Mouse (Mus musculus) heart, postnatal 14 days (tissue): ENCODE results near the gene Aprt. TPM values are rescaled to one million over a fixed set of nuclear protein-coding genes. Genes with fewer than 3 reads are reported as not detected.
A peak's percentile ranks its signal among the peaks of the same experiment; 100 is the strongest.

ENCODE experiments used
- DNase-seq, 2 experiments: peaks; one replicate each; pipeline ENCODE4 v3.0.0; 2021 to 2022
- intact Hi-C: fragments of 180-260 bp; cut with DNase I; formaldehyde crosslinking; loops from one replicate; pipeline ENCODE4 v1.15.1; 2025
- total RNA-seq, 2 experiments: library from RNA; stranded (reverse); gene quantifications; 2 replicates each; pipeline ENCODE4 v1.2.3; 2021

The Aprt gene
- total RNA-seq, 2 experiments from 2014 or later: 32.7 to 34.5 TPM

DNA sequence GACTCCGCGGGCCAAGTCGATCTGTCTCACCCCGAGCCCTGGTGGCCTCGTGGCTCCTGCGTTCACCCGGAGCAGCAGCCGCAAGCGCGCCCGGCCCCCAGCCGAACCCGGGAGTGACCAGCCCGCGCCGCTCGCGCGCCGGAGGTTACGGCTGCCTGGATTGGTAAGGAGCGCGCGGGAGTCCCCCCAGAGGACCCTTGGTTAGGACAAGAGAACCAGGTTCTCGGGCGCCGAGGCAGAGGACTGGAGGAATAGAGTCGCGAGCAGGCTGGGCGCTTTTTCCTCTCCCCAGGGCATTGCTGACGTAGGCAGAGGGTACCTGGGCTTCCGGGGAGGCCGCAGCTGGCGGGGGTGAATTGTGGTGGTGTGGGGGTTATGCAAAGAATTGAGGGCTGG is 8.6 kb downstream of the Aprt start:
- intact Hi-C loops: no loop called here
- DNase-seq: no peak

DNA sequence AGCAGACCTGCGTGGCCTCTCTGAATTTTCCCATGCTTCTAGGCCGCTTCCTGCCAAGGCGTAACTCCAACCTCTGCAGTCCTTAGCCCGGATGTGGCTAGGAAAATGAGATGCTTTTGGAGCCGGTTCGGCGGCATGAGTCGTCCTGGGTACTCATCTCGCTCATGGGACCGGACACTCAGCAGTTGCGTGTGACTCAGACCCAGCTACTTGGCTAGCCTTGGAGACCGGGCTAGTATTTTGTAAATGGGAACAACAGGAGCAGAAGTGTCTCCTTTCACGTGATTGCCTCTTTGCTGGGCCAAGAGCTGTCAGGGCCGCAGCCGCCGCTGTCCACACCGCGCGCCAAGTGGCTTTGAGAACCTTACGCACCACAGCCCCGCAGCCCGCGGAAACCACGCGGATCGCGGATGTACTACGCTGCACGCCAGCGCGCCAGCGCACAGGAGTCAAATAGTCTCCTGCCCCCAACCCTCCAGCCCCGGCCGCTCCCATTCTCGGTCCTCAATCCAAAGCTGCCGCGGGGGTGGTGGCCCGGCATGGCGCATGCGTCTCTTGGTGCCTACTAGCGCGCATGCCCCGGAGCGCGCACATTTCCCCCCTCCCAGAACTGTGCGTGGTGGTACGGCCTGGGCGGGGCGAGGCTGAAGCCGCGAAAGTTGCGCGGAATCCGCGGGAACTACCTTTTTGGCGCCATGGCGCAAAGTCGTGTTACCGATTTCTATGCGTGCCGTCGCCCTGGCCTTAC is 9.2 kb downstream of the Aprt start, which contains the start of gene Cdt1:
TSS of gene Cdt1 (plus strand) at position 655 of the 748 bp plus-strand sequence.
- peak; percentile 96 for DNase-seq

GRCm38 (mm10) chr8:122566766-122567165 is 9.9 kb downstream of the Aprt start:
- no peak for DNase-seq
- intact Hi-C loops: no loop called here

More for the DNA sequence above, 9.2 kb downstream of the Aprt start, which contains the start of gene Cdt1:
- intact Hi-C loops: no loop called here

DNA sequence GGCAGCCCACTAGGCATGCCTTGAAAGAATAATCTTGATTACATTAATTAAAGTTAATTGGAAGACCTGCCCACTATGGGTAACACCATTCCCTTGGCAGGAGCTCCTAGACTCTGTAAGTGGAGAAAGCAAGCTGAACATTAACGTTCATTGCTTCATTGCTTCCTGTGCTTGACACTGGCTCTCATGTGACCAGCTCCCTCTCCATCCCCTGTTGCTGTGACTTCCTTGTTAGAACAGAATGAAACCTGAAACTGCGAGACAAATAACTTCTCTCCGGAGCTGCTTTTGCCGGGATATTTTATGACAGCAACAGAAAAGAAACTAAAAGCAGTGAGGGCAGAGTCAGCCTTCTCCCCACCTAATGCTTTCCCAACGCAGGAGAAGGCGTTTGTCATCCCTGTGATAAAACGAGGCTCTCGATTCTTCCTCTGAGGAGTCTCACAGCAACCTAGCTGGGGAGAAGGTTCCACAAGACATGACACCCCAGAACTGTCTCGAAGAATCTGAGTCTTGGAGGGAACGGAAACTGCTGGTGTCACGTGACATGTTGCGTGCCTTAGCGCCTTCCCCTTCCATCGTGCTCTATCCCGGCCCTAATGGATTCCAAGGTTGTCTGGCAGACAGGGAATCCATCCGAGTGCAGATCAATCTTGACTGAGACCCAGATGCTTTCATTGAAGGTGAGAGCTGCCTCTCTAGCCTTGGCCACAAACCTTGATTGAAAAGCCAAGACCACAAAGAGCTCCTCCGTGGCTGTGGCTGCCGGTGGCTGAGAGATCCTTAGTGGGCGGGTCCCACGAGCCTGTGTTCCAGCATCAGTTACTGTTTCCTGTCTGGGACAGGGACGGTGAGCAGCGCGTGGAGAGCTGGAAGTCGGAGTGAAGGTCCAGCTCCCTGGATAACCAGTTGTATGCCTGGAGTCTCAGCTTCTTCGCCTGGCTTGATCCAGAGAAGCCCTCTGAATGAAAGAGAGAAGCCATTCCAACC is 12.1 kb downstream of the Aprt start:
- DNase-seq: no peak
- intact Hi-C loops: no loop called here

GRCm38 (mm10) chr8:122561199-122561598 is 15.5 kb downstream of the Aprt start:
- intact Hi-C loops: no loop called here
- DNase-seq: no peak

DNA sequence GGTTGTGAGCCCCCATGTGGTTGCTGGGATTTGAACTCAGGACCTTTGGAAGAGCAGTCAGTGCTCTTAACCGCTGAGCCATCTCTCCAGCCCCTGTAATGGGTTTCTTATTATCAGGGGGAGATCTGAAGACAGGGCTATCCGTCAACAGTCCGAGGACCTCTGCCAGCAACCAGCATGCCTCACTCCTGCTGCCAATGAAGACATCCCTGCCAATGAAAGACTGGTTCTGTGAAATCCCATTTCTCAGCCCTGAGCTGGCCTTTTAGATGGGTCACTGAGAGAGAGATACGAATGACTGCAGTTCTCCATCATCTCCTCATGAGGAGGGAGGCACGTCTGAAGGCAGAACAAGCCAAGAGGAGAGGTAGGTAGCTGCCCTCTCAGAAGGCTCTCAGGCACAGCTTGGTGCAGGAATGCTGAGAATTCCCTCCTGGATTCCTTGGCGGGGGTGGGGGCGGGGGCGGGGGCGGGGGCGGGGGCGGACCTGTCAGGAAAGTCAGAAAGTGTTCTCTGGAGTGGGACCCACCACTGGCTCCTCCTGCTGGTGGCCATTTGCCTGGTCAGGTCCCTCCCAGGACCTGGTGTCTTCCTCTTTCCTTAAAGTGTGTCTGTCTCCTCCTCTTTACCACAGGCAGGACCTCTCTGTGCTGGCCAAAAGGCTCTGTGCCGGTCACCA is 17.9 kb downstream of the Aprt start:
- intact Hi-C loops: no loop called here
- no peak for DNase-seq

DNA sequence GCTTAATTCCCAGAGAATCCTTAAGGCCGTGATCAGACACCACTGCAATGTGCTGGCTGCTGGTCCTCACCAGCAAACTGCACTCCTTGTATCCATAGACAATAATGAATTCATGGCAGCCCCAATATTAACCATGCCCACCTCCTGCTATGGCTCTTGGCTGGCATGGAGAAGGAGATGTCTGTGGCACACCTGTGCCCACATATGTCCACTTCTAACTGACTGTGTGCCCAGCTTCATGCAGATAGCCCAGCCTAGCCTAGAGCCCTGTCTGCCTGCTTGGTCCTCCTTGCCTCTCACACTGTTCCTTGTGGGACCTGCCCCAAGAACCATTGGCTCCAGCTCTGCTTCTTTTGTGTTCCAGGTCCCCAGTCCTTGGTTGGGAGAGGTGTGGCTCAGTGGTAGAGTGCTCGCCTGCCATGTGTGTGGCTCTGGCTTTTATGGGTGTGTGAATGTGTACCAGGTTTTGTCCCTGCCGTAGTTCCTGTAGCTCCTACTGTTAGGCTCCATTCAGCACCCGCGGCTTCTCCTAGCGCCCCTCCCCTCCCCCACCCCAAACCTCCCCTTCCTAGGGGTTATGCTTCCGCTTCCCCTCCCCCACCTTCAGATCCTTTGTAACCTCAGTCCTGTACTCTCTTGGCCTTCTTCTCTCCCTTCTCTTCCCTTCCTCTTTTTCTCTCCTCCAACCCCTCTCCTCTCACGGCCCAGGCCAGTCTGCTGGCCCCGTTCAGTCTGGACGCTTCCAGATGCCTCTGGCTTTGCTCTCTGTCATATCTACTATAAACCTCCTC is 19.3 kb downstream of the Aprt start:
- DNase-seq: no peak
- intact Hi-C loops: no loop called here

- intact Hi-C loops: no loop called here
- DNase-seq: peak; percentile 59 to 65
Measured at GRCm38 (mm10) chr8:122556030-122557009, 20.4 kb downstream of the Aprt start.

DNA sequence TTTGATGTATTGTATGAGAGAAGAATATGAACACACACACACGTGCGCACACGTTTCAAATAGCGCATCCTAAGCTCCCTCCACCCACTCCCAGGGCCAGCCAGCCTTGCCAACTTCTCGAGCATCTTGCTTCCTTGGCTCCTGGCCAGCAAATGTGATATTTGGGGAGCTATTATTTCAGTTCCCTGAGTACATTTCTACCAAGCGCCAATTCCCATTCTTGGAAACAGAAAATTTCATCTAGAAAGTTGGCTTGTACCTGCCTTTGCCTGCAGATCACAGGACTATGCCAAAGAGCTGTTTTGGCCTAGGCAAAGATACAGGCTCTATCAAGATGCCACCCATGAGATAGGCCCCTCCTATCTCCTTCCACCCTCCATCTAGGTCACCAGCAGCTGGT is 21.9 kb downstream of the Aprt start:
- DNase-seq: no peak
- intact Hi-C loops: no loop called here

GRCm38 (mm10) chr8:122551265-122552051 is 25.3 kb downstream of the Aprt start, which contains the start of gene Piezo1:
Gene Piezo1 (minus strand): TSS chr8:122551329.
- intact Hi-C loops: loop anchor here (1.0 kb wide), 1 partner anchor 50 kb away; no protein-coding TSS in a partner anchor
- peak; percentile 96 to 97 for DNase-seq

DNA sequence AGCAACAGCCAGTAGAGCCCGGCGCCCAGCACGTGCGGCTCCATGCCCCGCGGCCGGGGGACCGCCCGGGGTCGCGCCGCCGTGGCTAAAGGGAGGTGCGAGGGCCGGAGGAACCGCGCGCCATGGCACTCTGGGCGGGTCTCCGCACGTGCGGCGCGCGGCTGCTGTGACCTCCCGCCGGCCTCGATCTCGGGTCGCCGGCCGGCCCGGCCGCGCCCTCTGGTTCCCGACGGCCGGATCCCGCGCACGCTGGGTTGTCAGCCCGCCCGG is 25.8 kb downstream of the Aprt start:
- DNase-seq: no peak
- intact Hi-C loops: loop anchor here (1.0 kb wide), 1 partner anchor 50 kb away; no protein-coding TSS in a partner anchor

DNA sequence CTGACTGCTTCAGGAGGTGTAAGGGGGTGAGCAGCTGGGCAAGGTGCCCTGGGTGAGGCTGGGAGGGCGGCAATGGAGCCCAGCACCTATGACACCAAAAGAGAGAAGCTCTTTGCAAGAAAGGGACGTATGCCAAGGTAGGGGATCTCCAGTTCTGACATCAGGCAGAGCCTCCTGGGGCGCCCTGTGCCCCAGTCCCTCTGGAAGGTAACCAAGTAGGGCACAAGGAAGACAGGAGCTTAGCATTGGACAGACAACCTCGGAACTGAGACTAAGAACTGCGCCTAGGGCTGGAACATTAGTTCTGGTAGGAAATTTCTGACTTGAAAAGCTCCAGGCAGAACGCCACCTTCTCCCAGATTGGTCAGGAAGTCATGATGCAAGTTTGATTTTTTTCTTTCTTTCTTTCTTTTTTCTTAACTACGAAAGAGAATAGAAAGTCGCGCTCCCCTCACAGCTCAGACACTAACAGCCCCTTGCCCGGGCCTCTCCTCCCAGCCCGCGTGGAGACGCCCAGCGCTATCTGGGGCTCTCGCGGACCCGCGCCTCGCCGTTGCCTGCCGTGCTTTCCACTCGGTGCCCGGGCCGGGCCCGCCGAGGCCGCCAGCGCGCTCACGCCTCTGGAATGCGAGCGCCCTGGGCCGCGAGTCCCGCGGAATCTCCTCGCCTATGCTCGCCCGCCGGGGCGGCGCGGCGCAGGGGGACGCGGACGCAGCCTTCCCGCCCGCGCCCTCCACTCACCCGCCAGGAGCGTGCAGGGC is 26.3 kb downstream of the Aprt start:
- intact Hi-C loops: no loop called here
- DNase-seq: peak; percentile 66 to 69

DNA sequence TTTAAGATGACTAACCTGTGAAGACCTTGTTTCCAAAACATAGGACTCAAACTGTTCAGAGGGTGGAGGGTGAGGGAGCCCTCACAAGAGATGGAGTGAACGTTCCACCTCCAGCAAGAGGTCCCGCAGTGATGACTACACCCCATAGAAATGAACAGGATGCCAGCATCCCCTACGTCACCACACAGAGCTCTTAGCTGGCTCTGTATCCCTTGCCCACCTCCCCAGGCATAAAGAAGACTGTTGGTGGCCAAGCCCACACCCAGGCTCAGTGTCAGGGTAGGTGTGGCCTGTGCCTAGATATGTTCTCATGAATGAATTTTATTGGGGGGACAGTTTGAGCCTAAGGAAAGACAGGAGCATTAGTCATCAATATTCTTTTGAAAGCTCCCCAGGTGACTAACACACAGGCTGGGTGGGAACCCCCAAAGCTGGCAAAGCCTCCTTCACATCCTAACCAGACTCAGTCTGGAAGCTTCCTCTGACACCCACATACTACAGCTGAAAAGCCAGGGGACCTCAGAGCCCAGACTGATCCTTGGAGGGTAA is 27.7 kb downstream of the Aprt start:
- DNase-seq: no peak
- intact Hi-C loops: no loop called here

DNA sequence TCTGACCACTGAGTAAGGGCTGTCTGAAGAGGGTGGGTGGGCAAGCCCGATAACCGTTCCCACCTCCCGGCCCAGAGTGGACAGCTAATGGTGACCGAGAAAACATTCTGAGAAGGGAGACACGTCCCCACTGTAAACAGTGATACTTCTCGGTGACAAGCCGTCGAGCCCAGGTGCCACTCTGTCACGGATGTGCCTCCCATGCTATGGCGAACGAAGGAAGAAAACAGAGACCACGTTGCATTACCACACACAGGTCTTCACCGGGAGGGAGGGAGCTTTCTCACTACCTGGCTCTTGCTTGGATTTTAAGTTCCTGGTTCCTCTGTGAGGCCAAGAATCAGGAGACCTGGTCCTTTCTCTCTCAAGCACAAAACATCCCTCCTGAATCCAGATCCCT is 28.4 kb downstream of the Aprt start:
- DNase-seq: no peak
- intact Hi-C loops: no loop called here

DNA sequence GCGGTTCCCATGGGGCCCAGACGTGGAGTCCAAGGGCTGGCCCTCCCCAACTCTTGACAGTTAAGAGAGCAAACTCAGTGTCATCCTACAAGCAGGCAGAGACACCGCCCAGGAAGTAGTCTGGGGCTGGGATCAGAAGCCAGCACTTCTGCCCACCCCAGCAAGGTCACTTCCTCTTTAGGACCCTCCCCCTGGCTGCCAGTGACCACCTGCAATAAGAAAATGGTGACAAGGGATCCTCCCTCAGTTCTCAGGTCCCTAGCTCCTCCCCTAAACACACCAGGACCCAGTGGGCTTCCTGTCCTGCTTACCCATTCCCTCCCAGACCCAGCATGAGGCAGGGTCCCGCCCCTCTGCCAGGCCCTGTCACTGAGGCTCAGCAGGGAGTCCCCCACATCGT is 28.9 kb downstream of the Aprt start:
- DNase-seq: peak in 1 of 2 experiments; percentile 39
- intact Hi-C loops: loop anchor here (2.0 kb wide), 1 partner anchor 17 kb away; no protein-coding TSS in a partner anchor

DNA sequence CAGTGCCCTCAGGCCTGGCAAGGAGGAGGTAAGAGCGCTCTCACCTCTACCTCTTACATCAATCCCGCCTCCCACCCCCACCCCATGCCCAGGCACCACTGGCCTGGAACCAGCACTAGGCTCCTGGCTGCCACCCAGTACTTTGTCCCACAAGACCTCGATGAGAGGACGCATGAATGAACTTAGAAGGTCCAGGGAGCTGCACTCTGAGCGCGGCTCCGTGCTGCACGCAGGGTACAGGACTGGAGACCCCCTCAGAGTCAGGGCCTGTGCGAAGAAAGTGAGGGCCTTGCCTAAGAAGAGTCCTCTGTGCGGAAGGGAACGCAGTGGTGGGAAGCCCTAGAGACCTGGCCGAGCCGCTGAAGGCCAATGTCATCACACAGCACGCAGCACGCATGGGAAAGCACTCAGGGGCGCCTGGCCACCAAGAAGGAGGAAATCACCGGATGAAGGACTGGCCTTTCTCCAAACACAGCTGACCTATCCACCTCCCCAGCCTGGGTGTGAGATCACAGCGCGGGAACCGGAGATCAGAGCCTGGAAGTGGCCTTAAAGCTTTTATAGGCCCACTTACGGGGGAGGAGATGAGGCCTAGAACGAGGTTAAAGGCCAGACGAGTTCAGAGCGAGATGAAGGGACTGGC is 29.8 kb downstream of the Aprt start:
- intact Hi-C loops: loop anchor here (2.0 kb wide), 1 partner anchor 16 kb away; no protein-coding TSS in a partner anchor
- DNase-seq: peak; percentile 71 to 77
